Mouse (Mus musculus) lung, postnatal 10 days (tissue): ENCODE measurements around the gene Bzw1.
A peak's percentile ranks its signal among the peaks of the same experiment; 100 is the strongest.
"Not testable (repeated sequence)": the region's sequence is repeated elsewhere in the genome, so short reads cannot be mapped to it uniquely, and the experiment has no call there.

Experiments used
- DNase-seq: peaks from one replicate; pipeline ENCODE4 v3.0.0; 2021

Gene Bzw1

DNA sequence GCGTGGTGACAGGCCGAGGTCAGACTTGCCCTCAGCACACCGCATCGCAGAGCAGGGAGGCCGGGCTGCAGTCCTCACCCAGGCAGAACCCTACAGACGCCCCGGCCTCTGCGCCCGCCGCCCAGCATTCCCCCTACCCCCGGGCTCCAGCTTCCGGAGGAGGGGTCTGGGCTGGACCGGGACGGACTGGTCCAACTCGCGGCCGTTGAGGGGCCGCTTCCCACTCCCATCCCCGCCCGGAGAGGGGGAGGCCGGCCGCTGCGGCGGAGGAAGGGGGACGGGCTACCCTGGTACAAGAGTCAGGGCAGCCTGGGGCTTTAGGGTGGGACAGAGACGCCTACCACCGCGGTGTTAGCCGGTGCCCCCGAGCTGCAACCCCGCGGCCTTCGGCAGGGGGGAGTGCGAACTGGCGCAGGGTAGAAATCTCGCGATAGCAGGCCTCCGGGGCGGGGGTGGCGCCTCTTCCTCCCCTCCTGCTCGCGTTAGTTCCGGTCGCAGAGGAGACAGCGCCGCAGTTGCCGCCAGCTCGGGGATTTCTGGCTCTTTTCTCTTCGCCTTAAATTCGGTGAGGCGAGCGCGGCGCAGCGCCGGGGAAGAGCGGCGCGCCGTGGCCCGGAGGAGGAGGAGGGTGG lies at the start of gene Bzw1:
Bzw1 (plus strand) TSS at position 247 of the 632 bp plus-strand sequence.
- peak; percentile 97 for DNase-seq

DNA sequence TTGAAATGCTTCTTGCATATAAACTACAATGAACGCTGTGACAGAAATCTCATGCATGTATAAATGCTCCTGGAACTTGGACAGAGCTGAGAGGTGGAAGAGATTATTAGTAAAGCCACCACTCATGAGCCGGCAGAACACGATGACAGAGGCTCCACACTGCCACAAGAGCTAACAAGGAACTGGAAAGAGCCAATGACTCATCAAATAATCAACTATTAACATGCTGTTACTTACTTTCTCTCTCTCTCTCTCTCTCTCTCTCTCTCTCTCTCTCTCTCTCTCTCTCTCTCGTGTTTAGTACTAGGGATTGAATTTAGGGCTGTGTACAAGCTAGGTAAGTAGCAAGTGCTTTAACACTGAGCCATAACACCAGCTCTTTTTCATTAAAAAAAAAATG lies 48.8 kb upstream of the Bzw1 start:
- no peak for DNase-seq

DNA sequence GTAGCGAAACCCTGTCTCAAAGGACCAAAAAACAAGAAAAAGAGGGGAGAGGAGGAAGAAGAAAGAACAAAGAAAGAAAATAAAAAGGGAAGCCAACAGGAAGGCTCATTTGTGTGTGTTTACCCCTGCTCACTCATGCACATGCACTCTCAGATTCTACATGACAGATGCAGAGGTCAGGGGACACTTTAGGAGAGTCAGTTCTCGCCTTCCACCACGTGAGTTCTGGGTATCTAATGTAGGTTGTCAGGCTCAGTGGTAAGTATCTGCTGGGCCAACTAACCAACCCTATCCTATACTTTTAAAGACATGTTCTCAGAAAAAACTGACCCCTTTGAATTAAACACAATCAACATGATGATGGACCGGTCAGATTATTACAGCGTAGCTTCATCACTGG lies 48.1 kb upstream of the Bzw1 start:
- DNase-seq = no peak

DNA sequence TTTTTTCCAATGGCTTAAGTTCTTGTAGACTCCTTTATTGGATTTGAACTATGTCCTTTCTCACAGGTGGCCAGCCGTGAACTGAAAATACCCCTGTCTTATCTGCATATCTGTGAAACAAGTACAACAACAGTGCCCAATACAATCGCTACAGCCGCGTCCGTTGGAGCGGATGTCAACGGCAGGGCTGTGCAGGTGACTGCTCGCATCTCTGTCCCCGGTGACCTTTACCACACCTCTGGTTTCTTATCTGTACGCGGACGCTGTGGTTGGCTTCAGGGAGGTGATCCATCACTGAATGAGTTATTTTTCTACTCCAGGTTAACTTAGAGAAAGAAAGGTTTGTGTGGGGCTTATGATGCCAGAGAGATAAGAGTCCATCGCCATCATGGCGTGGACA lies 46.5 kb upstream of the Bzw1 start:
- no peak for DNase-seq

DNA sequence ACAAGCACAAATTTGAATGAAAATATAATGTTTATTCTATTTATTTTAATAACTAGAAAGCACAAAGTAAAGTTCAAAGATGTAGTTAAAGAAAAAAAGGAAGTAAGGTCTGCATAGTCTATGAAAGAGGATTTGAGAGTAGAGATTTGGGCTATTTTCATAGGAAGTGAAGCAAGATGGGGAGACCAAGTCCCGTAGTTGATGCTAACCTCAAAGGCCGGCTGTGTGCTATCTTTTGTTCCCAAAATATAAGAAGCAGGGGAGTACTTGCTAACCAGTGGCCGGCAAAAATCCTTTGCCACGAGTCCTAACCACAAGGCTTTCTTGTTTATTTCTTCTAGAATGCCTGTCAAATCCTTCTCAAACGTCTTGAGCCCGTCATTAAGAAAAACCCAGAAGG lies 44.0 kb upstream of the Bzw1 start:
- DNase-seq = no peak

DNA sequence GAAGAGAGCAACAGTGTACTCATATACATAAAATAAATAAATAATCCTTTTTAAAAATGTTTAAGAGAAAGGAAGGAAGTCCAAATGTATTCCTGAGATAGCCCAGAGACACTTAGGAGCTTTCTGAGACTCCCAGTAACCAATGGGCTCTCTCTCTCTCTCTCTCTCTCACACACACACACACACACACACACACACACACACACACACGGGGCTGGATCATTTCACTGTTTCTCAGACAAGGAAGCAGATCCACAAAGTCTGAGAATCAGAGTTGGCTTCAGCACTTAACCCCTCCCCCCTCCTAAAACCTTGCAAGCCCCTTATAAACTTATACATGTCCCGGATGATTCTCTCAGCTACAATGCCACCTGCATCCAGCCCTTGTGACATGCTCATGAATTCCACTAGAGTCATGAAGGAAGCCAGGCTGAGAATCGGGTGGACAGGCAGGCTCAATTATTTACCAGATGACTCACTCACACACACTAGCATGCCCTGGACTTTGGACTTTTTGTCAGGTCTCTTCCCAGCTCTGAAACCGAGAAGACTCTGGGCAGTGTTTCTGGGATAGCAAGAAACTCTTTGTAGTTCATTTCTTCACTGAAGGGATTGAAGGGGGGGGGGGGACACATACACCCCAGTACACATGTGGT lies 39.3 kb upstream of the Bzw1 start:
- no peak for DNase-seq

DNA sequence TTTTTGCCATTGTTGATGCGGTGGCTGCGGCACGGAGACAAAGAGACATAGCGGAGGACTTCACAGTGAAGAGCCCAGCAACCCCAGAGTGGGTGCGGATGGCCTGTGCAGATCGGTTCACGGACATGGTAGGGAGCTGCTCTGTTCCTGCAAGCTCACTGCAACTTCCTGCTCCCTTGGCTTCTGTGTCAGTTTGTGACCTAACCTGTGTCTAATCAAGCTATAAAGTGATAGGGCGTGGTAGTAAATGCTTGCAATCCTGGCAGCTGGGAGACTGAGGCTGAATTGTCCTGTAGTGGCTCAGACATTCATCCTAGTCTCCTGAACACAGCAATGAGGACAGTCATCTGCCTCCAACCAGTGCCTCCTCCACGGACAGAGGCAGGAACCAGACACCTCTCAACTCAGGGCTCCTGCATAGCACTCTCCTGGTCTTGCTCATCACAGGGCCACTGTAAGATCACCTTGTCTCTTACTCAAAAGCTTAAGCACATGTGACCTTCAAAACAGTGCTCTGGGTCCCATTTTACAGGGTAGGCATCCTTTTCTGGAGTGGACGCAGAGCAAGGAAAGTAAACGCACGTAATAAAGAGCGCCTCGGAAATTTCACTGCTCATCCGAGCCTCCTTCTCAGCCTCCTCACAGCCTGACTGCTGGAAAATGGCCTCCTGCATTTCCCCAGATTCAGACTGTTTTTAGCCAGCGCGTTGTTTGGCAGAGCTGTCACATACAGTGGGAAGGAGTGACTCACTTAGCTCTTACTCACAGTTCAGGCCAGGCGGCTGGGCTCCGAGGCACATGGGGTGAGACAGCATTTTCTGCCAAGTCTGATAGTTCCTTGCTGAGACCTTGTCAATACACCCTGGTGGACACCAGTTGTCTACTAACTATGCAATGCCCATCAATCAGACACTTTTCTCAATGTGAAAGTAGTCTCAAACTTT lies 33.5 kb upstream of the Bzw1 start:
- DNase-seq = peak; percentile 76

DNA sequence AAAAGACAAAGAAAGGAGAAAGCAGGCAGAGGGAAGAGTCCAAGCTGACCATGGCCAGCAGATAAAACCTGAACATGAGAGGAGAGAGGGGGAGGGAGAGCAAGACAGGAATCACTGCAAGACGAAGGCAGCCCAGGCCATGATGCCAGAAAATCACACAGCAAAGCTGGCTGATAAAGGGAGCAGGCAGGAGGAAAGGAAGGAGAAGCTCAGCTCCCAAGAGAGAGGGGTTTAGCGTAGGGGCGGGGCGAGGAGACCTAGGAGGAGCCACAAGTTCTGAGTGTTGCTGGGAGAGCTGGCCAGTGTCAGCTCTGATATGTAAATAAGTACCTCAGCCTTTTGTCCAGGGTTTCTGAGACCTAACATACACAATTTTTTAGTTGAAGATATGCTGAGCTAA lies 30.4 kb upstream of the Bzw1 start:
- DNase-seq = peak; percentile 46

DNA sequence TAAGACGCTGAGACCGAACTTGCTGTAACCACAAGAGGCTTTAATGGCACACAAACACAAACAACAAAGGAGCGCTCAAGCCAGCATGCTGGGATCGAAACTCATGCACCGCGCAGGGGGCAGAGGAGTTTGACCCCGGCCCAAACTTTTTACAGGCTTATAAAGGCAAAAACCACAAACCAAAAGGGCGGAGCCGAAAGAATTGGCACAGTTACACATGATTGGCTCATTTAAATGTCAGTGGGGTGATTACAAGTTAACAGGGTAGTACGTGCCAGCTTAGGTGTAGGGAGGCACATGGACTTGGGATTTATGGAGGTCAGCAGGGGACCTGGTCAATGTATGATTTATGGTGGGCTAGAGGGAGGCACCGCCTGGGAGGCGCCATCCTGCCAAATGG lies 28.1 kb upstream of the Bzw1 start:
- no peak for DNase-seq

DNA sequence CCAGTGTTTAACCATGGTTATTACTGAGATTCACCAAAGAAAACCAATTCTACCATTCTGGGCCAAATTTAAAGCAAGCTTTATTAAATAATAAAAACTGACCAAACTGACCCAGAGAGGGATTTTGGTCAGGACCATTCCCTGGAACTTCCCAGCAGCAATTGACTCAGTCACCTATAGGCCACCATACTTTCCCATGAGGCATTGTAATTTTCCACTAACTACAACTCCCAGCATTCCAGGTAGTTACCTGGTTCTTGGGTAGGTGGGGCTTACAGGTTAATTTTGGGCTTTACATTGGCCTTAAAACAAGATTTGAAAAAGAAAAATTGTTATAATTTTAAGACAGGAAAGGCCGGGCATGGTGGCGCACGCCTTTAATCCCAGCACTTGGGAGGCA lies 26.9 kb upstream of the Bzw1 start:
- no peak for DNase-seq

DNA sequence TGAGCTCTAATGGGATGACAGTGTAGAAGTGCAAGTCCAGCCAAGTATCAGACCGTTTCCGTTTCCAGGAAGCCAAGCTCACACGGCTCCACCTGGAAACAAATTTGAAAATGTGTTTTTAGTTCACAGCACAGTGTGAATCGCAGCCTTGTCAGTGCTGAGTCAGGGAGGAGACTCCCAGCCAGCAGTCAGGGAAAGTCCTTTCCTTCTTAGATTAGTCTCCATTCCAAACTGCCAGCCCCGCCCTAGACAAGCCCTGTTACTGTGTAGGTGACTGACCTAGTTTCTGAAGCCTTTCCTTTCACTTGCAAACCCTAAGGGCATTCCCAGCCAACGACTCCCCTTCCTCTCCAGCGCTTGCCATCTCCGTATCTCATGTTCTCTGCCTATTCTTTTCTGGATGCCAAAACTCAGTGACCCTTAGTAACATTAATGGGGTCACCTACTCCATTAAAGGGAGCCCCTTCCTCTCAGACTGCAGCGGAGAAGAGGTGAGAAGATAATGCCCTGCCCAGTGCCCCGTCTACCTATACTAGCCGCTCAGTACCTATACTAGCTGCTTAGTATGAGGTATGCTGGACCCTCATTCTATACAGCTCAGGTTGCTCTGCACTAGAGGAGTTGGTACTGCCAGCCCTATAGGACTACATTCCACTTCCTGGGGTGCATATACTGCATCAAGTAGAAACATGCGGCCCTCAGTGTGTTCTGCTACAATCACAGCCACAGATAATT lies 25.8 kb upstream of the Bzw1 start:
- DNase-seq = no peak

DNA sequence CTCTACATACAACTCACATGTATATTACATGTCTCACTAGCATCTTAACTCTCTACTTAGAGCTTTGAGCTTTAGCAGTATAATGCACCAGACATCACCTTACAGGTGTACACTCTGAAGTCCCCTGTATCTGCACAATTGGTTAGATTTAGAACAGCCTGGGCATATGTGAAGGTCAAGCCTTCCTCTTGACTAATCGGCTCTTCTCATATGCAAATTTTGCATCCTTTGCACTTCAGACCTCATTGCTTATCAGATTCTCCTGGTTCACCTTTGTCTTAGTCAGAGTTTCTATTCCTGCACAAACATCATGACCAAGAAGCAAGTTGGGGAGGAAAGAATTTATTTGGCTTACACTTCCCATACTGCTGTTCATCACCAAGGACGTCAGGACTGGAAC lies 23.0 kb upstream of the Bzw1 start:
- DNase-seq = no peak

DNA sequence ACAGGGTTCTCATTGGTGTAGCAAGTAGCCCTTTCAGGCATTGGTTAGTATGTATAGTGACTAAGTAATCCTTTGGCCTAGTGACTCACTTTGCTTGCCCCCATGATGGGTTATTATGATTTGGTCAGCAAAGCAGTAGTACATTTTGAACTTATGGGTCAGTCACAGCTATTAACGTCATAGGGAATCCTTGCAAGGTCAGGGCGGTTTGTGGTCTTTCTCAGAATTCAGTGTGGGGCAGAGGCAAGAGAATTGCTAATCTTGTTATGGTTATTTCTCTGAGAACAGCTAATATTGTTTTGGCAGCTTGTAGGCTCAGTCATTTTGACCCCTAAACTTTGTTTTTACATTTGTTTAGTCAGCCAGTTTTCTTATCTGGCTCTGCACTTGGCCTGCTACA lies 18.4 kb upstream of the Bzw1 start:
- DNase-seq = not testable (repeated sequence)

DNA sequence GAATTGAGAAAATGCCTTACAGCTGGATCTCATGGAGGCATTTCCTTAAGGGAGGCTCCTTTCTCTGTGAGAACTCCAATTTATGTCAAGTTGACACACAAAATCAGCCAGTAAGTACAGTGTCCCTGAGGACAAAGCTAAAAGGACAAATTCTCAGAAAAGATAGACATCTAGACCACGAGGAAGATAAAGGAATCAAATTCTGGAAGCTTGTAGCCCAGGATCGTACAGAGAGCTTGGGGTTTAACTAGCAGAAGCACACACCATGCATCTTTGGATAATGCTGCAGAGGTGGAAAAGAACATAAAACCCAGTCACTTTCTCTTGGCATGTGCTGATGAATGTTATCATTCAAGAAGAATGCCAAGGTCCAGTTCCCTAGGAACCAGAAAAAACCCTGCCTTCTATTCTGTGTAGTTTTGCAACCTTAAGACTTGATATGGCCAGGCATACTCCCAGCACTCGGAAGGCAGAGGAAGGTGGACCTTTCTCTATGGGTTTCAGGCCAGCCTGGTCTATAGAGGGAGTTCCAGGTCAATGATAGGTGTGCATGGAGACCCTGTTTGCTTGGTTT lies 17.0 kb upstream of the Bzw1 start:
- DNase-seq = no peak

DNA sequence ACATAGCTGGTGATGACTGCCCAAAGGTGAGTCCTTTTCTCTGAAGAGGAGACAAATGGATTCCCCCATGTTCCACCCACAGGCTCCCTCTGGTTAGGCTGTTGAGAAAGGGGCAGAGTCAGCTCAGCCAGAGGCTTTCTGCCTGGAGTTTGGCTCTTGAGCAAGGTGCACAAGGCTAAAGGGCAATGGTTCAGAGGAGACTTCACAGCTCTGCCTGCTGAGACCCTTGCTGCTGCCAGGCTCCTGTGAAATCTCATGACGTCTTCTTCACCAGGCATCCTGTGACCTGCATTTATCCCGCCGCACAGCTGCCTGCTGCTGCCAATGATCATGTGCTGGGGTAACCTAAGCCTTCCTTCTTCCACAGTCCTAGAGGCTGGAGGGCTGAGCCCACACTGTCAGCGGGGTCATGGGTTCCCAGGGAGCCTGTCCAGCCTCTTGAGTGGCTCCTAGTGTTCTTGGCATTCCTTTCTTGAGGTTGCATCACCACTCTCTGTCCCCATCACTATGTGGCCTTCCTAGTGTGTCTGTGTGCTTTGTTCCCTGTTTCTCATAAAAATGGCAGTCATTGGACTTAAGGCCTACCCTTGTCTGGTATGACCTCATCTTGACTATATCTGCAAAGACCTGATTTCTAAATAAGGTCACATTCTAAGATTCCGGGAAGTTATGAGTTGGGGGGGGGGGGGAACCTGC lies 10.0 kb upstream of the Bzw1 start:
- DNase-seq = no peak

DNA sequence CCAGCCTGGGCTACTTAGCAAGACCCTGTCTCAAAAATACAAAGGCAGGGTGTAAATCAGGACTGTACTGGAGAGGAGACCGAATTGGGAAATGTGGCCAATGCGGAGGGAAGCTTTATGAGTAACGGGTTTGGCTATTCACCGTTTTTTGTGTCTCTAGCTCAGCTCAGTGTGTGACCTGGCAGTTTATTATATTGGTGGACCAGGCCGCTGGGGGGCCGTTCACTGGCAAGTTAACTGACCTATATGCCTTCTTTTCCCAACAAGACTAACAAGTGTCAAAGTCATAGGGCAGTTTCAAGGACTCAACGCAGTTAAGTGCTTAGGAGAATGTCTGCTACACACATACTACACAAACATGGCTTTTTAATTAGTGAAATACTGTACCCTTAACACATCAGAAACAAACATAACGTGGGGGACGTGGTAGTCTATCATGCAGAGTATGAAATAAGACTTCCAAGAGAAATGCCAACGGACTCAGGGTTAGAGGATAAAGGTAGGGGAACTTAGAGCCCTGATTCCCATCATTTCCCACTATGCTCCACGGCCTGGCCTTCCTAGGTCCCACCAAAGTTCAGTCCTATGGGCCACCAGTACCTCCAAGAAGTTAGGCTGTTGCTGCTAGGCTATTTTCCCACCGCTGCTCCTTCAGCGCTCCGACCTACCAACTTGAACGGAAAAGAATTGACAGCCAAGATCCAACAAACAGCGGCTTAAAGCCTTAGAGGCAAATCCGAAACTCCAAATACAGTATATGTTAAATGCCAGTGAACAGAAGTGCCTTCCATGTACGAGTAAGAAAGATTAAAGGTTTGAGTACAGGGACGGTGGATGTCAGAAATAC lies 1.1 kb upstream of the Bzw1 start:
- DNase-seq = no peak

DNA sequence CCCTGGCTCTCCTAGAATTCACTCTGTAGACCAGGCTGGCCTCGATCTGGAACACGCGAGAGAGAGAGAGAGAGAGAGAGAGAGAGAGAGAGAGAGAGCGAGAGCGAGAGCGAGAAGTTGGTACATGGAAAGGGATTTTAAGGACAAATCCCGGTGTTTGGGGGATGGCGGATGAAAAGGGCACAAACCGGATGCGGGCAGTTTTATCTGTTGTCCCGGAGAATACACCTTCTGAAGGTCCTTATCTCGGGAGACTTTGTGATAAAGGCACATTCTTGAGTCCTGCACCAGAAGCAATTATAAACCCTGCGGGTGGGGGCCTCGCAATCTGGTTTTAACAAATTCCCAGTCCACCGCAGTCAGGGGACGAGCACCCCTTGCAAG lies 438 bp upstream of the Bzw1 start:
- no peak for DNase-seq

DNA sequence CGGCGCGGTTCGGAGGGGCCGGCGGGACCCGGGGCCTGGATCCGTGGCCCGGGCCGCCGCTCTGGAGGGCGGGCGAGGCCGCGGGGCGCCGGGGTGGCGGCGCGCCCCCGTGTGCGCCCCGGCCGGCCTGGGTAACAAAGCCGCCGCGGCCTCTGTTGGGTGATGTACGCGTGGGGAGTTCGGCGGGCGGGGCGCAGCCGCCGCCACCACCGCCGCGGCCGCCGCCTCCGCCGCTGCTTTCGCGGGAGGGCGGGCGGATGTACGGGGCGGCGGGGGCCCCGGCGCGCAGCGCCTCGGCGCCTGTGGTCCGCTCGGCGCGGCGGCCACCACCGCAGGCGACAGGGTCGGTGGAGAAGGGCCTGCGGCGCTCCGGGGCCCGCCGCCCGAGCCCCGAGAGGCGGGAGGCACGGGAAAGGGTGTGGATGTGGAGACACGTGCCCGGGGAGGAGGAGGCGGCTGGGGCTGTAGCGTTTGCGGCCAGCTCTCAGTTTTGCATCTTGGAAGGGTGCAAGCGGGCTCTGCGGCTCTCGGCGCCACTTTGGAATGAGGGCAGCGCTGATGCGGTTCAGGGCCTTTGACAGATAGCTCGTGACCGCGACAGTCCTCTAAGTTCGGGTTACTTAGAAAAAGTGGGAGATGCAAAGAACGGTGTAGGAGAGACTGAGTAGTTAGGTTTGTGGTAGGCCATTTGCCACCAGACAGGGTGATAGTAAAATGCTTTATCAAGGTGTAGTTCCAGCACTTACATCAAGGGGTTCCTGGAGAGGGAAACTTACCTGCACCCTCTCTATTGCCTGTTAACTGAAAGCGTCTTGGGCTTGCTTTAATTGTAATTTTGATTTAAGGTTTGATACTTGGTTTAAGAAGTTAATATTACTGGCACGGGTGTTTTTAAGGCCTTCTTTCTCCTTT lies 842 bp downstream of the Bzw1 start:
- DNase-seq = peak; percentile 74

DNA sequence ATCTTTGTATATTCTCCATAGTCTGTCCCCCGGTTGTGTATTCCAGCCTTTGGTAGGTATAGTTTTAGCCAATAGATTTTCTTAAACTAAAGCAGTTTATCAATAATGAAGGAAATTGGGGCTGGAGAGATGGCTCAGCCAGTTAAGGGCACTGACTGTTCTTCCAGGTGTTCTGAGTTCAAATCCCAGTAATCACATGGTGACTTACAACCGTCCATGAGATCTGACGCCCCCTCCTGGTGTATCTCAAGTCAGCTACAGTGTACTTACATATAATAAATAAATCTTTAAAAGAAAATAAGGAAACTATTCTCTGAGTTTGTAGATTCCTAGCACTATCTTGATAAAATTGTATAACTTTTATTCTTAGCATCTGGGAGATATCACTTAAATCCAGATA lies 2.6 kb downstream of the Bzw1 start:
- no peak for DNase-seq

DNA sequence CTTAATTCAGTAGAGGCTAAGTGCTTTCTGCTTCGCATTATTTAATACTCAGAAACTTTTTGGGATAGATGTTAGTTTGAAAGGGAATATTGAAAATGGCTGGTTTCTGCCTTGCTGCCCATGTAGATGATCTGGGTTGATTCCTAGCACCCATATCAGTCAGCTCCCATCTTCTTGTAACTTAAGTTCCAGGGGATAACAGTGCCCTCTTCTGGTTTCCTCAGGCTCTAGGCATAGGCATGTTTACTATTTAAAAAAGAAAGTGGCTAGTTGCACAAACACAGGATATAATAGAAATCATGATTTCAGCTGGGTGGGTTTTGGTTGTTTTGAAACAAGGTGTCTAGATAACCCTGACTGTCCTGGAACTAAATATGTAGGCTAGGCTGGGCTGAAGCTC lies 3.5 kb downstream of the Bzw1 start:
- DNase-seq = no peak
